ENCODE assay signal across 12 mouse cellular contexts in the genomic region with DNA sequence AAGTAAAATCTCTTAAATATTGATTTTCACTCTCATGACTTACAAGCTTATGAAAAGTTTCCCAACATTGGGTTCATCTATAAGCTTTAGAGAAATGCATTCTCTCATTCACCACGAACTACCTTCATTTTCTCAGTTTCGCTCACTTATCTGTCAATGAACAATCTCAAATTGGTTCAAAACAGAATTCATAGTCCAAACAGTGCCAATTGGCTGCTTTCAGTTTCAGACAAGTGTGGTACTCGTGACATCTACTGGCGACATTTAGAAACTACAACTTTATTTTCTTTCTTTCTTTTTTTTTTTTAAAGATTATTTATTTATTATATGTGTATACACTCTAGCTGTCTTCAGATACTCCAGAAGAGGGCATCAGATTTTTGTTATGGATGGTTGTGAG. TPM values are rescaled to one million over a fixed set of nuclear protein-coding genes. Genes with fewer than 3 reads are reported as not detected.
DNase-seq lines count a peak whose midpoint lies in the region; ATAC-seq and TF ChIP-seq lines count a peak whose summit lies in the region.
"Had no signal": no experiment of that assay in that cellular context is flagged by ENCODE, and none has a peak within 500 bp of the region (broad histone marks: within the 10 kb centered on the region; RNA-seq: fewer than 3 reads in every experiment).

No protein-coding gene starts in this region.

- H3K4me1 ChIP-seq in heart, postnatal 0 days (ENCODE audit: control insufficient read depth, insufficient read depth), result no peaks in the 10 kb centered on the region
- peaks cover 0 to 3% of the 10 kb centered on the region in 2 experiments; a peak in 1 of 4 replicates for H3K4me1 ChIP-seq in ES-E14 (ENCODE audit: control insufficient read depth in 2 of 2, insufficient read depth in 2 of 2, low read length in 2 of 2, poor library complexity in 1 of 2)

- no peak overlapping the region for H3K4me3 ChIP-seq in heart, postnatal 0 days (ENCODE audit: low read depth, low read length)
- H3K4me3 ChIP-seq in ES-E14 (ENCODE audit: insufficient read depth in 1 of 2, low read depth in 1 of 2, low read length in 2 of 2, poor library complexity in 1 of 2, severe bottlenecking in 1 of 2), result no peak overlapping the region
- H3K4me3 ChIP-seq: myocyte had no signal

- no peak overlapping the region for H3K27ac ChIP-seq in heart, postnatal 0 days (ENCODE audit: low read depth)
- no peak overlapping the region for H3K27ac ChIP-seq in ES-E14 (ENCODE audit: insufficient read depth, low read depth, low read length, poor library complexity, severe bottlenecking)

- DNase-seq in heart, postnatal 0 days (ENCODE audit: low spot score), result peak; percentile 22
- no peak for DNase-seq in heart, postnatal 4 days
- DNase-seq in 3T3-L1 (ENCODE audit: low read depth, low spot score) (peak; percentile 76), ES-E14 (ENCODE audit: low read depth, low spot score) (peak; percentile 17)
- peak; percentile 33 for DNase-seq in fibroblast of lung, adult 2 months (ENCODE audit: low read depth)
- DNase-seq in urinary bladder, postnatal 4 days (ENCODE audit: low spot score in 2 of 2), result no peak
- no peak for DNase-seq in urinary bladder, postnatal 14 days (ENCODE audit: low spot score)
- no peak for DNase-seq in left cerebral cortex, adult 9 months (ENCODE audit: low spot score in 2 of 2)
- DNase-seq: adrenal gland, postnatal 36 days had no signal

- in situ Hi-C loops in ES-E14 (cut with MboI; ENCODE audit: low sequenced_read_pairs in 2 of 2, unreplicated experiment in 2 of 2), result no loop called here

- no peaks in the 10 kb centered on the region for H3K36me3 ChIP-seq in heart, postnatal 0 days (replicated peaks; ENCODE audit: control insufficient read depth, insufficient read depth, low read length)
- no peaks in the 10 kb centered on the region for H3K36me3 ChIP-seq in ES-E14 (ENCODE audit: control insufficient read depth, insufficient read depth, low read length, poor library complexity, severe bottlenecking)

- no peak for TF ChIP-seq EP300 in heart, postnatal 0 days (IDR thresholded peaks at IDR 0.05; ENCODE audit: low read depth)

- no peak for ATAC-seq in heart, postnatal 0 days (ENCODE audit: insufficient read depth, low read depth)

- no peaks in the 10 kb centered on the region for H3K27me3 ChIP-seq in heart, postnatal 0 days (ENCODE audit: control insufficient read depth, insufficient read depth, low read length)

- H3K9me3 ChIP-seq in heart, postnatal 0 days (replicated peaks; ENCODE audit: control insufficient read depth, low read length), result no peaks in the 10 kb centered on the region
- H3K9me3 ChIP-seq in ES-E14 (ENCODE audit: control insufficient read depth, insufficient read depth, low read depth, low read length), result no peaks in the 10 kb centered on the region

- TF ChIP-seq CTCF in heart, postnatal 0 days (IDR thresholded peaks at IDR 0.05; ENCODE audit: low read depth), result peak; percentile 58

- H3K9ac ChIP-seq in heart, postnatal 0 days (replicated peaks; ENCODE audit: low read depth, low read length), result no peak overlapping the region
- H3K9ac ChIP-seq in ES-E14 (ENCODE audit: insufficient read depth, low read depth, low read length, poor library complexity, severe bottlenecking), result no peak overlapping the region

- 11% methylated on average over 4 of the region's 4 CpGs for WGBS in heart, postnatal 0 days

- no peak overlapping the region for H3K4me2 ChIP-seq in heart, postnatal 0 days (ENCODE audit: low read depth, low read length)

TF ChIP-seq in ES-E14, 5 proteins besides CTCF, POLR2A, EP300 and RAD21:
- peak; percentile 72 for TF ChIP-seq ZNF384 (IDR thresholded peaks at IDR 0.05; ENCODE audit: low read depth, low read length)
- TF ChIP-seq ZC3H11A (IDR thresholded peaks at IDR 0.05; ENCODE audit: borderline replicate concordance, low read depth, low read length), result 0 out of 2 replicates have a peak, but pooled peaks have one; percentile 15
- no peak for TF ChIP-seq MAFK (IDR thresholded peaks at IDR 0.05; ENCODE audit: insufficient read depth, low read depth, low read length)
- no peak for TF ChIP-seq HCFC1 (IDR thresholded peaks at IDR 0.05; ENCODE audit: borderline replicate concordance, insufficient read depth, low read length)
- TF ChIP-seq CHD2 (IDR thresholded peaks at IDR 0.05; ENCODE audit: low read depth, low read length), result no peak

RNA-seq across cellular contexts. Expression of gene Vps4b, which starts 21.8 kb away (rescaled TPM):
- 17.5 and 30.3 TPM in 2 replicates for total RNA-seq in heart, postnatal 0 days (2014; rRNA removed; ENCODE audit: low replicate concordance)
- polyA plus RNA-seq in heart, postnatal 0 days (2015; fragmentation: Nextera tagmentation; extraction: Ambion mirVana), result 30.8 and 31.7 TPM in 2 replicates
- total RNA-seq in heart, postnatal 4 days (2021), result 10 to 100 TPM; 52.6 to 58.4 TPM
- total RNA-seq in ES-E14 (2012; rRNA removed), result 42.1 and 56.3 TPM in 2 replicates

RNA-seq across cellular contexts. Expression of gene Serpinb5, which starts 42.6 kb away (rescaled TPM):
- not detected in 2 replicates for total RNA-seq in heart, postnatal 0 days (2014; rRNA removed; ENCODE audit: low replicate concordance)
- not detected in 2 replicates for polyA plus RNA-seq in heart, postnatal 0 days (2015; fragmentation: Nextera tagmentation; extraction: Ambion mirVana)
- total RNA-seq in heart, postnatal 4 days (2021), result not detected
- total RNA-seq in ES-E14 (2012; rRNA removed), result 0.22 and 0.53 TPM in 2 replicates
- total RNA-seq: adrenal gland, postnatal 36 days; gastrocnemius, adult 18-20 months had no signal
- polyA plus RNA-seq: myocyte; testis, adult 2 months had no signal

RNA-seq across cellular contexts. Expression of gene Kdsr, which starts 58.8 kb away (rescaled TPM):
- total RNA-seq in heart, postnatal 0 days (2014; rRNA removed; ENCODE audit: low replicate concordance), result 6.4 and 7.1 TPM in 2 replicates
- polyA plus RNA-seq in heart, postnatal 0 days (2015; fragmentation: Nextera tagmentation; extraction: Ambion mirVana), result 7.3 and 7.8 TPM in 2 replicates
- total RNA-seq in heart, postnatal 4 days (2021), result 1 to 10 TPM; 7.8 to 9.7 TPM
- total RNA-seq in ES-E14 (2012; rRNA removed), result 29.9 and 38.3 TPM in 2 replicates

Comparison
In these comparisons a context has a peak if more than half of its experiments do, and no peak if none do; other contexts are left out.
1. DNase-seq: peak in heart, postnatal 0 days (single experiment), 3T3-L1 (single experiment), ES-E14 (single experiment) and fibroblast of lung, adult 2 months (single experiment); none in heart, postnatal 4 days (single experiment), urinary bladder, postnatal 4 days (0 of 2), urinary bladder, postnatal 14 days (single experiment) and left cerebral cortex, adult 9 months (0 of 2).